Mouse (Mus musculus) left cerebral cortex, postnatal 14 days (tissue): ENCODE data around the gene Cox16. TPM values are rescaled to one million over a fixed set of nuclear protein-coding genes. Genes with fewer than 3 reads are reported as not detected.
"Not testable (repeated sequence)": the region's sequence is repeated elsewhere in the genome, so short reads cannot be mapped to it uniquely, and the experiment has no call there.

Experiments used
- DNase-seq, 2 experiments: peaks; one replicate each; pipeline ENCODE4 v3.0.0; 2021 to 2022; ENCODE audit warnings: low spot score in 2 of 2, mixed read lengths in 1 of 2
- intact Hi-C: fragments of 180-260 bp; cut with DNase I; formaldehyde crosslinking; loops from one replicate; pipeline ENCODE4 v1.15.1; 2025
- long read RNA-seq, 2 experiments: library from polyadenylated mRNA; stranded (forward); transcript quantifications; one replicate each; pipeline ENCODE4 v2.0.0; 2021
- total RNA-seq, 2 experiments: library from RNA; stranded (reverse); gene quantifications; 2 replicates each; pipeline ENCODE4 v1.2.3; 2021

Cox16 gene
- 10 to 100 TPM; 40.2 to 42.8 TPM for total RNA-seq
- long read RNA-seq, experiment 1, transcript Cox16-202 (4 exons, 668 nt), result major isoform, 17 of 31 reads
- long read RNA-seq, experiment 1, transcript Cox16-201 (4 exons, 2,007 nt), result minor isoform, 6 of 31 reads
- long read RNA-seq, experiment 1, partial matches to known transcripts, result 0 of 31 reads
- long read RNA-seq, experiment 1, other reads (novel, unspliced or antisense), result 7 of 31 reads
- long read RNA-seq, experiment 2, transcript Cox16-202 (4 exons, 668 nt), result major isoform, 11 of 17 reads
- long read RNA-seq, experiment 2, partial matches to known transcripts, result 0 of 17 reads
- long read RNA-seq, experiment 2, other reads (novel, unspliced or antisense), result 2 of 17 reads

DNA sequence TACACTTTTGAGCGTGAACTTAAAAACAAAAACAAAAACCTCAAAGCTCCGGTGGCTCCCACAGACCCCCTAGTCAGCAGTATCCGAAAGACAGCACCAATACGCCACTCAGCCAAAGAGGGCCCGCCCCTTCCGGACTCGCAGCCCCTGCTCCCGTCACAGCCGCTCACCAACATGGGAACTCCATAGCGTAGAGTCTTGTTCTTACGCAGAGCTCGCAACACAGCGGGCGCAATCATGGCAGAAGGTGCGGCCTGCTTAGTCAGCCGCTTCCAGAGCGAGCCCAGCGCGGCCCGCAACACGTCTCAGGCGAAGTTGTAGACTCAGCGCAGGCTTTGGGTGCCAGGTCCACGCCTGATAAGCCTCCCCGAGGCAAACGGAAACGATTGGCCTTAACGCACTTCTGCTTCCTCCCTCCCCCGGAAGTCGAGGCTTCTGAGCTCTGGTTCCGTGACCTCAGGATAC is at the start of gene Cox16:
Cox16 (minus strand) TSS at position 401 of the 465 bp plus-strand sequence.
- intact Hi-C loops, result no loop called here
- DNase-seq, result peak; percentile 84 to 85

GRCm38 (mm10) chr12:81533029-81533419 is 48.1 kb upstream of the Cox16 start:
- intact Hi-C loops, result no loop called here
- no peak for DNase-seq

GRCm38 (mm10) chr12:81532316-81533028 is 47.5 kb upstream of the Cox16 start, which contains the start of the genes Gm20498 and Synj2bp:
Gene Gm20498 (minus strand): TSS chr12:81532905.
Gene Synj2bp (minus strand): TSS chr12:81532911.
- intact Hi-C loops, result no loop called here
- peak; percentile 77 to 87 for DNase-seq

- intact Hi-C loops, DNase-seq: not testable (repeated sequence)
Measured at GRCm38 (mm10) chr12:81530587-81530986, 45.7 kb upstream of the Cox16 start.

DNA sequence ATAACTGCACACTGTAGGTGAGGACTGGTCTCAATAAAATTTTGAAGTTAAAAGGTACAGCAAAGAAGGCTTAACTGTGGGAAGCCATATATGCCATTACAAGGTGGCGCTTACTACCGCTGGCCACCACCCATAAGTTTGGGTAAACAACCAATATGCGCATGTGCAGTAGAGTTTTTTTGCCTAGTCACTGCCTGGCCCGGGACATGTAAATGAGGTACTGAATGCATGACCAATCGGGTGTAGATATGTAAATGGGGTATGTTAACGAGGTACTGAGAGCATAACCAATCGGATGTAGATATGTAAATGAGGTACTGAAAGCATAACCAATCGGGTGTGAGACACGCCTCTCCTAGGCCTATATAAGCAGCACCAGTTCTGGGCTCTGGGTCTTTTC is 12.0 kb upstream of the Cox16 start:
- intact Hi-C loops, result loop anchor here (10.0 kb wide), 1 partner anchor 98 kb away; the partner anchor contains the start of gene Med6

DNA sequence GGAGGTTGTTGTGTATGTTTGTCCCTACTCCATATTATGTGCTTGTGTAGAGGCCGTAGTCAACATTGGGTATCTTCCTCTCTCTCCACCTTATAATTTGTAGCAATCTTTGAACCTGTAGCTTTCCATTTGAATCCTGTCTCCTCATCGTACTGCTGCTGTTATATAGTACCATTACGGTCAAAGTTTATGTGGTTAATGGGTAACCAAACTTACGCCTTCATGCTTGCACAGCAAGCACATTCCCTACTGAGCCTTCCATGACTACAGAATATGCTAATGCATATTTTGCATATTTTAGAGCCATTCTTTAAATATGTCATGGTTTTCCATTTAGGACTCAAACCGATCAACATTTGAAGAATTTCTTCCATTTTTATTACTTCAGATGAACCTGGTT is 5.6 kb upstream of the Cox16 start:
- DNase-seq, result no peak
- intact Hi-C loops, result loop anchor here (10.0 kb wide), 1 partner anchor 104 kb away; the partner anchor contains the start of gene Med6

More for the DNA sequence above, 12.0 kb upstream of the Cox16 start:
- not testable (repeated sequence) for DNase-seq

- intact Hi-C loops, result no loop called here
- no peak for DNase-seq
Measured at GRCm38 (mm10) chr12:81485311-81485710, 384 bp upstream of the Cox16 start.

- intact Hi-C loops, result no loop called here
- no peak for DNase-seq
Measured at GRCm38 (mm10) chr12:81484212-81484611, 715 bp downstream of the Cox16 start.

DNA sequence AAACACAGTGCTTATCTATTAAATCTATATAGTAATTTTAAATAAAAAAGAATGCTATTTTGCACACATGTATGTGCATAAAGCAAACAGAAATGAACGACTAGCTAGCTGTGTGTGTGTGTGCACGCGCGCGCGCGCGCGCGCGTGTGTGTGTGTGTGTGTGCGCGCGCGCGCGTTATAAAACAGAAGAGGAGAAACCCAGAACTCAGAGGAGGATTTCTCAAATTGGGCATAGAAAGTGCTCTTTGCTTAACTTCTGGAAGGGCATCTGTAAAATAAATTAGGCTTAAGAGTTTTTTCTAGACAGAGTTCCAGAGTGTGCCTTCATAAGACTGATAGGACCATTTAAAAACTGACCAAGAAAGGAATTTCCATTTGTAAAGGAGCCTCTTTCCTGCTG is 1.3 kb downstream of the Cox16 start:
- DNase-seq, result no peak
- intact Hi-C loops, result no loop called here

DNA sequence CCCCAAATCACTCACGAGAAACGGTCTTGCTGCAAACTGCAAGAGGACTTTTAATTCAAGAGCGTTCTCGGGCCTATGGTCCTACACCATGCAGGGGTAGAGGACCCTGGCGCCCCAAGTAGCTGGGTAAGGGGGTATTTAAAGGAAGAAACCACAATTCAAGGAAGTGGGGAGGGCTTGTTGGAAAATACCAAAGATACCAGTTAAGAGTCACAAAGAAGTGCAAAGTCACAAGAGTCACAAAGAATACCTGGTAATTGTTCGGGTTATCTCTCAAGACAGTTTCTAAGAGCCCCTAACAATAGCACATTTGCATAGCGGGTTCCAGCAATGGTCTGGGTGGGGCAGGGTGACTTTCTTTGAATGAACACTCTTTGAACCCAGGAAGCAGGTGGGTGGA is 25.9 kb downstream of the Cox16 start:
- intact Hi-C loops, DNase-seq: not testable (repeated sequence)

GRCm38 (mm10) chr12:81438985-81439384 is 45.9 kb downstream of the Cox16 start:
- DNase-seq, intact Hi-C loops: not testable (repeated sequence)

DNA sequence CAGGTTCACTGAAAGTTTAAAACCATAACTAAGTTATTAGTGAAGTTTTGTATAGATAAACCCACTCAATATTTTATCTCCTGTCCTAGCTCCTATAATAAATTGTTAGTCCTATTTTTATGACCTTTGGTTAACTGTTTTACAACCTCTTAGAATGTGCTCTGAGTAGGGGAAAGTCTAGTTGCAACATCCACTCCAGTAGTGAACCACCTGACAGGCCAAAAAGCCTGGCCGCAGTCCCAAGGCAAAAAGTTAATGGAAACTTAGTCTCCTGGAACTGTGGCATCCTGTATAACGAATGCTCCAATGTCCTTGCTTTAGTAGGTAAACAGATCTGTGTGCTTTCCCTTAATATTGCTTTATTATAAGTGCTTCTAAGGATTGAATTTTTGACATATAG is 50.1 kb downstream of the Cox16 start:
- intact Hi-C loops, DNase-seq: not testable (repeated sequence)

DNA sequence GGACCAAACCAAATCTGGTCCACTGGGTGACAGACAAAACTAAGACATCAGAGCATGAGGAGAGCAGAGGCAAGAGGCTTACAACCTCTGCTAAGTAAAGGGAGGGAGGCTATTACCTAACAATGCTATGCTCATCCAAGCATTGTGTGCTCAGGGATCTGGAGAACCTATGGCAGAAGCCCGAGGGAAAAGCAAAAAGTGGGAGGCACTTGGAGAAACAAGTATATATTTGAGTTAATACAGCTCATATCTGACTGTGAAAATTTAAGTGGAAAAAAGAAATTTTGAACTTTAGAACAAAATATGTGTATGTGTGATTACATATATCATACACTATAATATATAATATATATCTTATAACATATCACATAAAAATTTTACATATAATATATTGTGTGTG is 63.1 kb downstream of the Cox16 start, which contains the start of gene Adam4:
Adam4 (minus strand) TSS at position 101 of the 400 bp plus-strand sequence.
- intact Hi-C loops, result no loop called here
- DNase-seq, result no peak

- intact Hi-C loops, result no loop called here
- DNase-seq, result peak; percentile 57 to 68
Measured at GRCm38 (mm10) chr12:81413211-81413610, 71.7 kb downstream of the Cox16 start.

DNA sequence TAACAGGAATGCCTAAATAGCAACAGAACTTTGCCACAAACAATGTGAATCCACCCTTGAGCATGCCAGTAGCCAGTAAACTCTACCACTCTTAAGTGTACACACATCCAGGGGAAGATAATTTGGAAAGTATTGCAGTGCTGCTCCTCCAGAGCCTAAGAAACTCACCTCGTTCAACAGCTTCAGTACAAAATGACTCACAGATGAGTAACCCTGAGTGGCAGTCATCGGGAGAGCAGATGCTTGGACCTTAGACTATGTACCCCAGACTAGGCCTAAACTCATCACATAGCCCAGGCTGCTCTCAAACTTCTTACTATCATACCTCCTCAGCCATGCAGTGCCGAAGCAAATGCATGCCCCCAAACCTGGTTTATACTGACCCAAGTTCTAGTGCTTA is 76.0 kb downstream of the Cox16 start:
- DNase-seq, result no peak
- intact Hi-C loops, result no loop called here

DNA sequence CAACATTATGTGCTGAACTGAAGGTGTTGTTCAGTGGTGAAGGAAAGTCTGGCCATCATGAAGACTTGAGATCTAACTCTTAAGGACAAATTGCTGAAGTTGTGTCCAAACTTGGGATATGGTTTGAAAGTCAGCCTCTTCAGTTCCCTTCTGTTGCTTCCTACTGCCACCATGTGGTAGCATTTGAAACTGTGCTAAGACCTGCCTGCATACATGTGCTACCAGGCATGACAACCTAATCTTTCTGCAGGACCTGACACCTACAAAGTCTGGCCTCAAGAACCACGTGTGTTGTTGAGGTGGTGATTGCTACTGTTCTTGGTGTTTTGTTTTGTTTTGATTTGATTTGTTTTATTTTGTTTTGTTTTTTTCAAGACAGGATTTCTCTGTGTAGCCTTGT is 82.7 kb downstream of the Cox16 start:
- intact Hi-C loops, result loop anchor here (1.0 to 2.0 kb wide), 2 partner anchors 203 to 419 kb away; no protein-coding TSS in a partner anchor
- peak; percentile 74 to 82 for DNase-seq

DNA sequence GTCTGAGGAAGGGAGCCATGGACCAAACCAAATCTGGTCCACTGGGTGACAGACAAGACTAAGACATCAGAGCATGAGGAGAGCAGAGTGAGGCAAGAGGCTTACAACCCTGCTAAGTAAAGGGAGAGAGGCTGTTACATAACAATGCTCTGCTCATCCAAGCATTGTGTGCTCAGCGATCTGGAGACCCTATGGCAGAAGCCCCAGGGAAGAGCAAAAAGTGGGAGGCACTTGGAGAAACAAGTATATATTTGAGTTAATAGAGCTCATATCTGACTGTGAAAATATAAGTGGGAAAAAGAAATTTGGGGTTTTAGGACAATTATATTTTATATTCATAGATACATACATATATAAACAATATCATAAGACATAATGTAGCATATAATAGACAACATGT is 105.6 kb downstream of the Cox16 start, which contains the start of gene Gm4787:
Gm4787 (minus strand) TSS at position 101 of the 400 bp plus-strand sequence.
- intact Hi-C loops, DNase-seq: not testable (repeated sequence)

GRCm38 (mm10) chr12:81333841-81334240 is 151.1 kb downstream of the Cox16 start:
- DNase-seq, result no peak
- intact Hi-C loops, result loop anchor here (5.0 kb wide), 2 partner anchors 107 to 127 kb away; no protein-coding TSS in a partner anchor

DNA sequence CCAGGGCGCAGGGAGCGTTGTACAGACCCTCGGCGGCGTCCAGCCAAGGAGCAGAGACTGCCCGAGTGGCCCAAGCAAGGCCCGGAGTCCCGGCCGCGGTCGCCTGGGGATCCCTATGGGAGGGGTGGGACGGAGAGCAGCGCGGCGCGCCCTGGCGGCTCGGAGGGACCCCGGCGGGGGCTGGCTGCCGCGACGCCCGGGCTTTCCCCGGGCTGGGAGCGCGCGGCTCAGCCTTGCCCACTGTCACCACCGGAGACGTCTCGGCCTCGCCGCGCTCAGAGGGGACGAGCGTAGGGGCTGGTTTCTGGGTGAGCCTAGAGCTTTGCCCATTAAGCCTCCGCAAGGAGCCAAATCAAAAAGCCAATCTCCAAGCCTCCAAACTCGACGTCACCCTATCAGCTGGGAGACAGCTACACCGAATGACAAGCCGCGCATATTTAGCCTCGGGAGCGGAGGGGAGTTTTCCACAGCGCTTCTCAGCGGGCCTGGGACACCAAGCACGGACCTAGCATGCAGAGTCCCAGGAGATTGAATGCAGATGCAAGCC is 152.0 kb downstream of the Cox16 start, which contains the start of gene Slc8a3:
Slc8a3 (minus strand) TSS at position 306 of the 547 bp plus-strand sequence.
- DNase-seq, result peak; percentile 72 to 79
- intact Hi-C loops, result loop anchor here (5.0 kb wide), 2 partner anchors 106 to 126 kb away; no protein-coding TSS in a partner anchor
